Mouse (Mus musculus) liver, embryonic 14.5 days (tissue): Measurements from ENCODE around the gene Adck2. TPM values are rescaled to one million over a fixed set of nuclear protein-coding genes. Genes with fewer than 3 reads are reported as not detected.

Experiments used
- ATAC-seq: fragments of 200-750 bp; cut with Nextera tagmentation; 2 replicates; pipeline ENCODE4 v1.8.0; 2017; ENCODE audit warnings: moderate number of reproducible peaks, mild to moderate bottlenecking, moderate library complexity; ENCODE audit not compliant: insufficient read depth
- DNase-seq, 3 experiments: peaks; one replicate each; pipeline ENCODE4 v3.0.0-alpha.2; 2012 to 2013; ENCODE audit warnings: low read depth in 3 of 3, low spot score in 3 of 3
- H3K27ac ChIP-seq: fragments of 300-500 bp; sonication (generic); 2 replicates; pipeline ENCODE4 v1.5.1; 2014; ENCODE audit warnings: moderate library complexity, mild to moderate bottlenecking, control low read depth, inconsistent platforms
- H3K27me3 ChIP-seq: fragments of 300-500 bp; sonication (generic); 2 replicates; pipeline ENCODE4 v1.6.1; 2014; ENCODE audit warnings: mild to moderate bottlenecking, low read length, moderate library complexity; ENCODE audit not compliant: control insufficient read depth, insufficient read depth
- H3K36me3 ChIP-seq: fragments of 300-500 bp; sonication (generic); replicated peaks from 2 replicates; pipeline ENCODE4 v1.6.1; 2014; ENCODE audit warnings: low read depth; ENCODE audit not compliant: control insufficient read depth, insufficient read depth
- H3K4me1 ChIP-seq, 2 experiments: fragments of 200-500 bp in 1 of 2; fragments of 300-500 bp in 1 of 2; sonication (generic) in 1 of 2; replicated peaks; 2 replicates each; pipeline ENCODE4 v1.6.1; 2012 to 2014; ENCODE audit warnings: antibody characterized with exemption in 1 of 2, inconsistent platforms in 1 of 2, low read length in 1 of 2; ENCODE audit not compliant: control insufficient read depth in 2 of 2, insufficient read depth in 2 of 2
- H3K4me2 ChIP-seq: fragments of 300-500 bp; sonication (generic); 2 replicates; pipeline ENCODE4 v1.6.1; 2014; ENCODE audit warnings: low read depth, mild to moderate bottlenecking, control low read depth, moderate library complexity
- H3K4me3 ChIP-seq, 2 experiments: fragments of 200-500 bp in 1 of 2; fragments of 300-500 bp in 1 of 2; sonication (generic) in 1 of 2; 2 replicates each; pipeline ENCODE4 v1.5.1; 2012 to 2014; ENCODE audit warnings: low read depth in 2 of 2, low read length in 2 of 2, mild to moderate bottlenecking in 2 of 2, control low read depth in 1 of 2, inconsistent platforms in 1 of 2, moderate library complexity in 1 of 2; ENCODE audit not compliant: insufficient read depth in 1 of 2
- H3K9ac ChIP-seq: fragments of 300-500 bp; sonication (generic); replicated peaks from 2 replicates; pipeline ENCODE4 v1.6.1; 2014; ENCODE audit warnings: mild to moderate bottlenecking, control low read depth, moderate library complexity
- H3K9me3 ChIP-seq: fragments of 300-500 bp; sonication (generic); 2 replicates; pipeline ENCODE4 v1.6.1; 2016; ENCODE audit warnings: low read length, mixed read lengths; ENCODE audit not compliant: control insufficient read depth
- CTCF ChIP-seq: IDR thresholded peaks from 2 replicates; pipeline ENCODE4 v1.5.1; 2016; ENCODE audit warnings: antibody characterized with exemption, low read depth, control low read depth
- EP300 ChIP-seq: IDR thresholded peaks from 2 replicates; pipeline ENCODE4 v1.6.1; 2016; ENCODE audit warnings: antibody characterized with exemption, low read depth
- whole genome bisulfite sequencing: fragments of 180-500 bp; shearing (Covaris S2); extraction: QIAGEN DNeasy Blood & Tissue Kit; methylation state at CpG from one replicate; pipeline ENCODE4 v1.1.7; 2014; ENCODE audit not compliant: insufficient replicate concordance; 5-methylcytosine and 5-hydroxymethylcytosine counted together
- polyA plus RNA-seq, 2 experiments: library from polyadenylated mRNA; depleted of rRNA in 1 of 2; stranded (reverse) in 1 of 2; unstranded in 1 of 2; fragments of >200 nt; fragmentation: Nextera tagmentation in 1 of 2; extraction: Ambion mirVana in 1 of 2; gene quantifications; 2 replicates each; pipeline versions ENCODE4 v1.2.1 to v1.2.3; 2012 to 2014

Adck2 gene
- polyA plus RNA-seq, 2 experiments = 3.1 to 6.7 TPM

DNA sequence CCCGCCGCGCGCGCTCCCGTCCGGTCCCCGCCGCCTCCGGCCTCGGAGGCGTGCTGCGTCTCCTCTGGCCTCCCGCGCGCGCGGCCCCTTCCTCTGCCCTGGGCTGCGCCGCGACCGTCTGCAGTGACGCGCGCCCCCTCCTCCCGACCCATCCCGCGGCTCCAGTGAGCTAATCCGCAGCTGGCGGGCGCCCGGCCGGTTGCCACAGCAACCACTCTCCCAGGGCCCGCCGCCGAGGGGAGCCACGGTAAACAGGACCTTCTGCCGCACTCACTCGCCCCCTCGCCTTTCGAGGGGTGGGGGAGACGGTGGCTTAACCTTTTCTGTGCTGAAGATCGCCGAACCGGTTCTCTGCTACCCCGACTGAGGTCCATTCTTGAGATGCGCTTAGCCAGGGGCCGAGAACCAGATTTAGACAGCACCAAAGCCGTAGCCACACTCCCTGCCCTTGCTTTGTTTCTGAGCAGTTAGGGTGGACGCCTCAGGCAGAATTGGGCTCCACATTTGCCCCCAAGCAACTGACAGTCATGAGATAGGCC is 15.9 kb upstream of the Adck2 start, which contains the start of gene Dennd2a:
TSS of gene Dennd2a (minus strand) at position 145 of the 539 bp plus-strand sequence.
- H3K4me1 ChIP-seq = peaks cover 4% of the 10 kb centered on the region in 2 experiments; a peak in 3 of 4 replicates
- no peaks in the 10 kb centered on the region for H3K36me3 ChIP-seq
- peaks cover 42% of the 10 kb centered on the region for H3K27me3 ChIP-seq
- peak within 1 kb of the TSS; percentile 51 to 57 for H3K4me3 ChIP-seq
- no peak within 1 kb of the TSS for H3K27ac ChIP-seq
- ATAC-seq (peak; percentile 52; the same call in 1 of the 2 replicates), DNase-seq (no peak)
- H3K9ac ChIP-seq = no peak within 1 kb of the TSS
- peak within 1 kb of the TSS; percentile 60 for H3K4me2 ChIP-seq
- 2% methylated on average over 43 of the region's 50 CpGs for WGBS
- no peaks in the 10 kb centered on the region for H3K9me3 ChIP-seq
- no peak for TF ChIP-seq EP300
- TF ChIP-seq CTCF = no peak

DNA sequence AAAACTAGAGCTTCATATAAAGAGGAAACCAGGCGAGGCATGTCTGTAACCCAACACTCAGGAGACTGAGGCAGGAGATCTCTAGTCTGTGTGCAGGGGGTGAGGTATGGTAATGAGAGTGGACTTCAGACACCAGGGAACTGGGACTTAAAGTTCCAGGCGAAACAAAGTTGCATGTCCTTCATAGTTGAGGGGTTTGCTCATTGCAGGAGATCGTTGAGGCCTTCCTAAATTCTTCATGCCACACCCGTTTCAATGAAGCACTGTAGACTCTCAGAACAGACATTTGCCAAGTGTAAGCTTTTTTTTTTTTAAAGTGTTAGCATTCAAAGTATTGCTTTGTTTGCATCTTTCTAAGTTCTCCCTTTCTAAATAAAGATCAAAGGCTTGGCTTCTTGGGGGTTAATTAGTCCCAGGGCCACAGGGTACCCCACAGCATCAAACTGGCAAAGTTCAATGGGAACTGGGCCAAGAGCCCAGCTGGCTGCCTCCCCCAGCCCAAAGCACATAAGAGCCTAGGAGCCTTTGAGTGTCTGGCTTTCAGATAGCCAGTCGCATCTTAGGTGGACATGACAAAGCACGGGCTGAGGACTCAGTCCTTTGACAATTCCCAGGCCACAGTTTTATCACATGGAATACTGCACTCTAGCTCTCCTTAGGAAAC is 14.3 kb upstream of the Adck2 start:
- Histone ChIP-seq H3K36me3 (no peaks in the 10 kb centered on the region), H3K9me3 (no peaks in the 10 kb centered on the region), H3K4me2 (no peak overlapping the region), H3K27ac (no peak overlapping the region), H3K4me1 (peaks cover 4% of the 10 kb centered on the region in 2 experiments; a peak in 3 of 4 replicates), H3K4me3 (no peak overlapping the region), H3K27me3 (peaks cover 42% of the 10 kb centered on the region), H3K9ac (no peak overlapping the region)
- WGBS = 47% methylated on average over 6 of the region's 6 CpGs
- ATAC-seq = no peak
- no peak for DNase-seq
- TF ChIP-seq CTCF (no peak), EP300 (no peak)

DNA sequence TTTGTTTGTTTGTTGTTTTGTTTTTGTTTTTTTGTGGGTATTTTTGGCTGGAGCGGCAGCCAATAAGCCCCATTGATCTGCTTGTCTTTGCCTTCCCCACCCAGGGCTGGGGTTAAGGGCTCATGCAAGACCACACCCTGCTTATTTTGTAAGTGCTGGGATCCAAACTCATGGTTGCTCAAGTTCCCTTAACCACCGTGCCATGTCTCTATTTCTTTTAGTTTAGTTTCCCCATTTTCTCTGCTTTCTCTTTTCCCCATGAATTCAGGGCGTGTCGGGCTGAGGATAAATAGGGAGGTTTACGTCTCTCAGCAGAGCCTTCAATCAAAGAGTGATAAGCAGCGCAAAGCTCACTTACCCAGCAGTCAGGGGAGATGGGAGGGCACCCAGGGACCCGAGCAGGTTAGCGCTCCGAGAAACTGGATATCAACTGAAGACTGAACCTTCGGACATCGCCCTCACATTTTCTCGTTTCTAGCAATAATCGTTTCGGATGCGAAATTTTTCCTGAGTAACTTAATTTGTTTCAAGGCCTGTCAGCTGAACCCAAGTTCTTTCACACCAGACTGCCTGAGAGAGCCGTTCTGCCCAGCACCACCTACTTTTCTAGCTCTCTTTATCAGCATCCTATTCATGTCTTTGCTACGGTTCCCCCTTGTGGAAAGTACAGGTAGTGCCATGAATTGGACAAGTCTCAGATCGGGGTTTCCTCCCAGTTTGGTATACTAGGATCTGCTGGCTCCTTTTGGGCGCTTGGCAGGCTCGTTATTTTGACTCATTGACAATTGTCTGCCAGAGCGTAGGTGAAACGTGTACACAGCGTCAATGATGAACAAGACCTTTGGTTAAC is 11.3 kb upstream of the Adck2 start:
- no peak overlapping the region for H3K27ac ChIP-seq
- H3K36me3 ChIP-seq = no peaks in the 10 kb centered on the region
- no peak overlapping the region for H3K9ac ChIP-seq
- 14% methylated on average over 23 of the region's 23 CpGs for WGBS
- ATAC-seq = peak; percentile 77
- H3K4me2 ChIP-seq = peak overlapping the region; percentile 59
- H3K9me3 ChIP-seq = no peaks in the 10 kb centered on the region
- TF ChIP-seq CTCF = peak; percentile 87
- TF ChIP-seq EP300 = no peak
- peaks cover 4% of the 10 kb centered on the region in 2 experiments; a peak in 3 of 4 replicates for H3K4me1 ChIP-seq
- peak; percentile 72 to 81 (median 77) for DNase-seq
- H3K4me3 ChIP-seq = peak overlapping the region; percentile 22 to 24; a peak in 3 of 4 replicates
- H3K27me3 ChIP-seq = peaks cover 18% of the 10 kb centered on the region

DNA sequence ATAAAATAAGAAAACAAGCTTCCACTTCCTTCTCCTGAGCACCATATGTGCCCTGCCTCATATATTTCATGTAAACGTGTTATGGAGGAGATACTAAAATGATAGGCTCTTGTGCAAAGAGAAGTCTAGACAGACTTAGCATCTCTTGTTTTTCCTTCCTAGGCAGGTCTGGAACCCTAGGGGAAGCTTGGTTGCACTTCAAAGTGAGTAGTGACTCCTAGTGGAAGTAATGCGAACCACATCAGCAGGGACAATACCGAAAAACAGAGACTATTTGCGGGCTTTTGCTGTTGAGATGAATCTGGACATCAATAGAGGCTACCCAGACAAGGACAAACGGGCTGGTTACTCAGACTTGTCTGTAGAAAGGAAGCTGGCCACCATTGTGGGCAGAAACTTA is 6.1 kb upstream of the Adck2 start:
- DNase-seq (no peak), ATAC-seq (no peak)
- Histone ChIP-seq H3K4me2 (no peak overlapping the region), H3K27me3 (no peaks in the 10 kb centered on the region), H3K9ac (no peak overlapping the region), H3K27ac (no peak overlapping the region), H3K36me3 (no peaks in the 10 kb centered on the region), H3K9me3 (no peaks in the 10 kb centered on the region), H3K4me3 (no peak overlapping the region), H3K4me1 (no peaks in the 10 kb centered on the region; a peak in 1 of 4 replicates)
- 8% methylated on average over 5 of the region's 5 CpGs for WGBS
- peak; percentile 66 for TF ChIP-seq CTCF
- no peak for TF ChIP-seq EP300

DNA sequence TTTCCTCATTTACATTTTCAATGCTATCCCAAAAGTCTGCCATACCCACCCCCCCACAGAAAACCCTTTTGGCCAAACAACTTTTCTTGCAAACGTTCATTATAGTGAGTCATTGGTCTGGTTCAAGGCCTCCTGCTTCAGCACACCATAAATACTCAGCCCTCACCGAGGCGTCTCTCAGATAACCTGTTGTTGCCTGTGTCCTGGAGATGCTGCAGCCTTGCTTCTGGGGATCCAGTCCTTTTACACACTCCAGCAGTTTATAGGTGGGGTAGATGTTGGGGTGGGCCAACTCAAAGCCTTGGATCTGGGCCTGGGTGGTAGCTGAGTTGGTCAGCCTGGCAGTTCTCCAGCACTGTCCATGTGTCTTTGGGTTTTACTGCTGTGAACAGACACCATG is 3.2 kb upstream of the Adck2 start:
- Histone ChIP-seq H3K27ac (no peak overlapping the region), H3K4me3 (no peak overlapping the region), H3K9ac (no peak overlapping the region), H3K9me3 (no peaks in the 10 kb centered on the region), H3K4me1 (peaks cover 5 to 11% of the 10 kb centered on the region in 2 experiments; a peak in 3 of 4 replicates), H3K36me3 (no peaks in the 10 kb centered on the region), H3K27me3 (no peaks in the 10 kb centered on the region), H3K4me2 (no peak overlapping the region)
- 52% methylated on average over 3 of the region's 3 CpGs for WGBS
- no peak for ATAC-seq
- no peak for DNase-seq
- TF ChIP-seq CTCF = no peak
- no peak for TF ChIP-seq EP300
